Mouse (Mus musculus): ENCODE data around the gene Cped1. TPM values are rescaled to one million over a fixed set of nuclear protein-coding genes. Genes with fewer than 3 reads are reported as not detected.

Gene Cped1
- polyA plus RNA-seq, 1 experiment from 2014 or later, result 41.8 TPM

DNA sequence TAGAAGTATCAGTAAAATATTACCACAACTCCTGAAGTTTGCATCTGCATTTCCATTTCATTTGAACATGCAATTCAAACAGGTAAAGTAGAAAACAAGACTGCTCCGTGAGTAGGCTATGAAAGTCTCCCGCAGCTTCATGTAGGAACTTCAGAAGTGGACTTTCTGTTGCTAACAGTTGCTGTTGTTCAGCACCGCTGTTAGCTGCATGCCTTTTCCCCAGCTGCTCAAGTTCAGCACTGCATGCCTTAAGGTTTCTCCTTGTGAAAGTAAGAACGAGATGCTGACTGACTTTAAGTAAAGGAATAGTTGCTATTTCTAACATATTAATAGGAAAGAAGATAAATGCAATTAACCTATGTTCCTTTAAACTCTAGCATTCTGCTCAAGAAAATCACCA is 306.3 kb downstream of the Cped1 start:
- H3K27ac ChIP-seq, result no peak overlapping the region
- H3K9me3 ChIP-seq (replicated peaks), result no peaks in the 10 kb centered on the region
- peaks cover 62% of the 10 kb centered on the region for H3K27me3 ChIP-seq
- peaks cover 26% of the 10 kb centered on the region for H3K4me1 ChIP-seq
- no peak overlapping the region for H3K9ac ChIP-seq
- WGBS, result 47% methylated on average over 4 of the region's 4 CpGs
- H3K4me2 ChIP-seq, result no peak overlapping the region
- no peak for ATAC-seq (replicated peaks; ENCODE audit: low FRiP score)
- H3K4me3 ChIP-seq (replicated peaks), result no peak overlapping the region
- H3K36me3 ChIP-seq, result no peaks in the 10 kb centered on the region

DNA sequence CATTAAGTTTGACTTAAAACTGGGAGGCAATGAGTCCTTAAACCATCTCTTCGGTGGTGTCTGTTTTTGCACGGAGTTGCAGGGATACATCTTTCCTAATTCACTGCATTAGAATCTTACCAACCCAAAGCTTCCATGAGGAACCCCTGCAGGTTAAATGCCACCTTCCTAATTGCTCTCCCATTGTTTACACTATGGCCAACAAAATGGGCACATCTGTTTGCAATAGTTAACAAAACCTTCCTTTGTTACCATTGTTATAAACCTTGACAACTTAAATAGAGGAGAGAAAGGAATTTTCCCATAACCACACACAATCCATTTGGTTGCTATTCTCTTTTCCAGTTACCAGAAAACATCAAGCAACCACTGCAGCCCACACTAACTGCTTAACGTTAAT is 308.2 kb downstream of the Cped1 start:
- Histone ChIP-seq H3K36me3 (no peaks in the 10 kb centered on the region), H3K4me1 (peaks cover 18% of the 10 kb centered on the region), H3K27me3 (peaks cover 43% of the 10 kb centered on the region), H3K9ac (no peak overlapping the region), H3K27ac (no peak overlapping the region), H3K4me2 (no peak overlapping the region), H3K4me3 (replicated peaks) (no peak overlapping the region), H3K9me3 (replicated peaks) (no peaks in the 10 kb centered on the region)
- no peak for ATAC-seq (replicated peaks; ENCODE audit: low FRiP score)
- WGBS, result 56% methylated on average over 3 of the region's 3 CpGs

DNA sequence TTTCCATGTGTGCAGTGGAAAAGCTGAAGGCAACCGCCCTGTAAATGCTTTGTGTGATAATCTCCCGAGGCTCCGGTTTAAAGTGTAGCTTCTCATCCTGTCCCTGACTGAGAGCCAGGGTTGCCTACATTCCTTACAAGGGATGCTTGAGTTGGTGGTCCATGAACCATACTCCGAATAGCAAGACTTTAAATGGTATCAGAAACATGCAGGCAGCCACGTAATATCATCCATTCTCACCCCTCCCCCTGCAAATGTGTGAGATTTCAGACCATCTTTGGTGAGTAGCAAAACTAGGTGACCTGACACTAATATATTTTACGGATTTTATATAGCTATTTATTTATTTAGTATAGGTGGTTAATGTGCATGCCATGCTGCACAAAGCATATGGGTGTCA is 311.3 kb downstream of the Cped1 start:
- Histone ChIP-seq H3K9ac (no peak overlapping the region), H3K4me2 (no peak overlapping the region), H3K27me3 (peaks cover 21% of the 10 kb centered on the region), H3K27ac (no peak overlapping the region), H3K4me3 (replicated peaks) (no peak overlapping the region), H3K4me1 (peaks cover 8% of the 10 kb centered on the region), H3K9me3 (replicated peaks) (no peaks in the 10 kb centered on the region), H3K36me3 (no peaks in the 10 kb centered on the region)
- WGBS, result 67% methylated on average over 6 of the region's 6 CpGs
- ATAC-seq (replicated peaks; ENCODE audit: low FRiP score), result no peak

DNA sequence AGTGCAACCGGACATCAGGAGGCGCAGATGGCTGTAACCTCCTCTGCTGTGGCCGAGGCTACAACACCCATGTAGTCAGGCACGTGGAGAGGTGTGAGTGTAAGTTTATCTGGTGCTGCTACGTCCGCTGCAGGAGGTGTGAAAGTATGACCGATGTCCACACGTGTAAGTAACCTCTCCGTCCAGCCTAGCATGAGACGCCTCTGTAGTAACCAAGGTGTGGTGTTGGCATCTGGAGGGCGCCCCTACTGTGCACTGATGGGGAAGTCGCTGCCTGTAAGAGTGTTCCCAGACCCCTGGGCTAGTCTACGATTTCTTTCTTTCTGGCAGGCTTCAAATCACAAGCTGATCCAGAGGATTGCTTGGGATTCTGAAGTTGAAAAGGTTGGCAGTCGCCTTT is 312.3 kb downstream of the Cped1 start:
- Histone ChIP-seq H3K4me3 (replicated peaks) (no peak overlapping the region), H3K27ac (no peak overlapping the region), H3K9me3 (replicated peaks) (no peaks in the 10 kb centered on the region), H3K4me1 (peaks cover 8% of the 10 kb centered on the region), H3K4me2 (peak overlapping the region; percentile 15; the same call in 1 of the 2 replicates), H3K27me3 (peaks cover 19% of the 10 kb centered on the region), H3K36me3 (no peaks in the 10 kb centered on the region), H3K9ac (no peak overlapping the region)
- ATAC-seq (replicated peaks; ENCODE audit: low FRiP score), result no peak
- 43% methylated on average over 14 of the region's 14 CpGs for WGBS

Other genes with a start within 250 kb of the Cped1 start
- gene Tspan12, start 133.4 kb upstream of the Cped1 start, polyA plus RNA-seq (2015; fragmentation: Nextera tagmentation; extraction: Ambion mirVana), result 58.5 and 62.6 TPM in 2 replicates
- 64.5 and 72.0 TPM in 2 replicates for gene Ing3, start 36.3 kb upstream of the Cped1 start, polyA plus RNA-seq (2015; fragmentation: Nextera tagmentation; extraction: Ambion mirVana)